Mouse (Mus musculus) monocyte, adult 5-6 weeks (primary cell): ENCODE results near the gene Mgea5. TPM values are rescaled to one million over a fixed set of nuclear protein-coding genes. Genes with fewer than 3 reads are reported as not detected.

Source experiments
- ATAC-seq: fragments of 153-309, 156-312 bp; replicated peaks from 2 replicates; pipeline ENCODE4 v1.8.0; 2017; ENCODE audit warnings: mild to moderate bottlenecking; ENCODE audit not compliant: low TSS enrichment, insufficient number of reproducible peaks, severe bottlenecking, poor library complexity, low FRiP score
- total RNA-seq: library from RNA; stranded (forward); fragments of 200-1000, 200-491, 200-594 nt; gene quantifications from 3 replicates; pipeline ENCODE4 v1.2.3, GENCODE M21; 2017

The Mgea5 gene
- total RNA-seq, 1 experiment from 2014 or later, result 301 TPM

DNA sequence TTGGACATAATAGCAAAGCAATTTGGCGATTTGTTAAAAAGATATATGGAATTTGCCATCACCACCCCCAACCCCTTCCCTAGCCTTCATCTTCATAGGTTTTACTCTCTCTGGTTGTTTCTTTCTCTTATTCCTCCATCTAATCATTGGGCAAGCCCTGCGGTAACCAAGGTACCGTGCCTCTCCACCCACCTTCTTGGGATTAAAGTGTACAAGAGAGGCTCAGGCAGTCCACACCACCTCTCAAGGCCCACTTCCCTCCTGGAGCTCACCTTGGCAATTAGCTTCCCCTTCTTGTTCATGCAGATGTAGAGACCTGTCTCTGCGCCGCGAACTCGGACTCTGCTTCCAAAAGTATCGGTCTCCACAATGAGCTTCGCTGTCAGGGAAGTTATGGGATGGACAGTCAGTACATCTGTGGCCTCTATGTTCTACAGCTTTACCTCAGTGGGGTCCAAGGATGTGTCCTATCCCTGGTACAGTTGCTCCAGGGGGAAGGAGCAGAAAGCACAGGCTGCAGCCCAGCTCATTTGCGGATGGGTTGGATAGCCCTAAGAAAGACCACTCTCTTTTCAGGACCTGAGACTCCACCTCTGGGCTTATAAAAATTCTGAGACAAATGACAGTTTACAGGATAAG lies 45.7 kb downstream of the Mgea5 start:
- no peak for ATAC-seq

DNA sequence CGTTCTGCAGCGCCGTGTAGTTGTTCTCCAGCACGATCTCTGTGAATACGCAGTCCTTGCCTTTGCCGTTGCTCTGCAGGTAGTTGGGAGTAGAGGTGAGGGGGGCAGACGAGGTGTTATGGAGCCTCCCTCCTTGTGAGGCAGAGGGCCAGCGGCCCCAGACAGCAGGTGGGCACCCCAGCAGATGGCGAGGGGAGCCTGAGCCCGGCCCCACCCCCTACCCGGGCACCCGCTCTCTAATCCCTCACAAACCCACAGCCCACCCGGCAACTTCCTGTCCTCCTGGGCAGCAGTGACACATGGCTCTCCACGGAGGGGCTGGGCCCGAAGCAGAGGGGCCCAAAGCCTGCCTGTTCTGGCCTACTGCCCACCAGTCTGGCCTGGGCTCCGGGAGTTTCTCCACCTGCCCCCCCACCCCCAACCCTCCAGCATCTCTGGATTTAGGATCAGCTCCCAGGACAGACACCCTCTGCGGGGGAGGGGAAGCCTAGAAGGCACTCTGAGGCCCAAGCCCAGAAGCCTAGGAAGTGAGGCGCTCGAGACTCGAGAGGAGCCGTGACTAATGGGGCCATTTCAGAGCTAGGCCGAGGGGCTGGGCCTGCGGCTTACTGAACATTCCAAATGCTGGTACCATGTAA lies 46.3 kb downstream of the Mgea5 start:
- ATAC-seq, result no peak

DNA sequence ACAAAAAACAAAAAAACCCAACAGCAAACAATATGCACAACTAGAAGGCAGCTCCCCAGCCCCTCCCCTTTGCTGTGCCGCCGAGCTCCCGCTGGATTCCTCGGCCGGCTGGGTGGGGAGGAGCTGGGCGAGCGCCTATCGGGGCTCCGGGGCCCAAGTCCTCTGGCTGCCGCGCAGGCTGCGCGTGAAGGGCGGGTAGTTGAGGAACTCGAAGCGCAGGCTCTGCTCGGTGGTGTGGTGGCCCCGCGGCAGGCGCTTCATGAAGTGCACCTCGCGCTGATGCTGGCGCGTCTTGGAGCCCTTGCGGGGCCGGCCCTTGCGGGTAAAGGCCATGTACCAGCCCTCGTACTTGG lies 46.8 kb downstream of the Mgea5 start:
- ATAC-seq, result no peak

DNA sequence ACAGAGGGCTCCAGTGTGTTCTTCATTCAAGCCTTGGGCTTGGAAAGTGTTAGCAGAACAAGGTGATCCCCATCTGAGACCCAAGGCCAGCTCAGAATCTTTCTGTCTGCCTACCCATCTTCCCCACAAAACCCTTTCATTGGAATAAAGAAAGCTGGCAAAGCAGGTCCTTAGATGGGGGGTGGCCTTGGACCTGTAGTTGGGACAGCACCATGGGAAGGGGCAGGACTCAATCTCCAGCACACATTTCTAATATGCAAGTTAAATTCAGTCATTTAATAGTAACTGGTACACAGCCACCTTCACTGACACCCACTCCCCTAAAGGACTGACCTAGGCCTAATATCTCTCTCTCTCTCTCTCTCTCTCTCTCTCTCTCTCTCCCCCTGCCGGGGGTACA lies 47.4 kb downstream of the Mgea5 start:
- no peak for ATAC-seq

DNA sequence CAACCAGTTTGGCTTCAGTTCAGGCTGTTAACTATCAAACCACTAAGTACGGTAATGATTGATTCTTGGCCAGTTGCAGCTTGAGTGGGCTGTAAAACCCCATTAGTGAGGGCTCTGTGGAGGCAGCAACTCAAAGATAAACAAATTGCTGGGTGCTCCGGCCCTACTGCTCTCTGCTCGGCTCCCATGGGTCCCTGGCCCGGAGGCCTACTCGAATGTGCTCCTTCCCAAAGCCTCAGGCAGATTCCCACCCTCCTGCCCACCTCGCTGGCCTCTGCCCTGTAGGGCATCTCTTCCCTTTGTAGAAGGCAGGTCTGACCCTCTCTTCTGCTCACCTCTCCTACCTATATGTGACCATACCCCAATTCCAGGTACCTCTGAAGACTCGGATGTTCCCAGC lies 48.9 kb downstream of the Mgea5 start:
- no peak for ATAC-seq

DNA sequence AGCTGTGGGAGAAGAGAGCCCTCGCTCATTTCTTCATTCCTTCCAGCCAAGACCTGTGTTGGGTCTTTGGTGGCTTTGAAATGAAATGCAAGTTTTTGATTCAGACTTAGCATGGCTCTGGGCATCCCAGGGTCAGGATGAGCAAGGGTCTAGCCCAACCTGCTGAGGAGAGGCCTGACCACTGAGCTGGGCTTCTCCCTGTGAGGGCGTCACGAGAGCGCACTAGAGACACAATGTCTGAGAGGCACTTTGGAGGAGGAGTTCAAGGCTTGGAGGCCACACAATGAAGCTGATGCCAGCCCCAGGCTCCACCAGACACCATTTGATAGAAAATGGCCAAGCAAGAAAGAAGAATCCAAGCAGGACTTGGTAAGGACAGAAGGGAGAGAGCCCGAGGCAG lies 49.4 kb downstream of the Mgea5 start:
- no peak for ATAC-seq

DNA sequence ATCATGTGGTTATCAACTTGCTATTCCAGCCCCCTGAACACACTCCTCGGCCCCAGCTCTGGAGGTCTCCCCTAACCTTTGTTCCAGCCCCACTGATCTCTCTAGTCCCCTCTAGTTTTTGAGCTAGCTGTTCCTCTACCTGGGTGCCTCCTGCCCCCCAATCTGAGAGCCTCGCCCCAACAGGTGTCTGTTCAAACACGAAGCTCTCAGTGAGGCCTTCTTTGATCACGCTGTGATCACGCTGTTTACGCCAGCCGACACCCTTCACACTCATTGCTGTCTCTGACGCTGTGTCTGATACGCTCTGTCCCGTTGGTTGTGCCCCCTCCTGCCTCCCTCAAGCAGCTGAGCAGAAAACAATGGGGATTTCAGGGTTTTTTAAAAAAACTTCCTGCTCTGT lies 50.1 kb downstream of the Mgea5 start:
- no peak for ATAC-seq

DNA sequence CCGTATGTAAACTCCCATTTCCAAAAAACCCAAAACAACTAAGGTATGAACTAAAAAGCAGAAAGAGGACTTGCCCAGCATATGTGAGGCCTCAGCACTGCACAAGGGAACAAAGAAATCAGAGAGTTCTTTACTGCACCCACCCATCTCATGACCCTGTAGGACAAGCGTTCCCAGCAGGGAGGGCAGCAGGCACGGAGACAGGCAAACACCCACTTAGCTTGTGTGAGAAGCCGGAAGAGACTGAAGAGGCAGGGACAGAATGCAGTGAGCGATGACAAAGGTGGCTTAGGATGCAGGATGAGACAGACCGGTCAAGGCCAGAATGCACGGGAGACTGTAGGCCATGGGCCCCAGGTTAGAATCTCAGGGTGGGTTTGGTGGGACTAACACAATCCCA lies 52.0 kb downstream of the Mgea5 start:
- no peak for ATAC-seq

DNA sequence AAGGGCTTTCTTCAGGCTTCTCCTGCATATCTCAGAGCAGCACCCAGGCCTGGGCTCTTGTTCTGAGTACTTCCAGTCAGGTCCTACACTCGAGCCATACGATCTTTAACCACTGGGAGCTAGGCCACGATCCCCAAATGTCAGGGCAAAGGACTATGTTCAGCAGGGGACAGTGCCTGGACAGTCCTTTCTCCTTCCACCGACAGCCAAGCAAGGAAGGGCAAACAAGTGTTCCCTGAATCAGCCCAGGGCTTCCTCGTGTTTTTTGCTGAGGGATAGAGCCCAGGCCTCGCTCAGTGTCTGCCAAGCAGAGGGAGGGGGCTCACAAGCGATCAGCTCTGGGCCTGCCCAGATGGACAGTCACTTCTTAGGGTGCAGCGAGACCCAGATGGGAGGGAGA lies 53.6 kb downstream of the Mgea5 start:
- ATAC-seq, result no peak

DNA sequence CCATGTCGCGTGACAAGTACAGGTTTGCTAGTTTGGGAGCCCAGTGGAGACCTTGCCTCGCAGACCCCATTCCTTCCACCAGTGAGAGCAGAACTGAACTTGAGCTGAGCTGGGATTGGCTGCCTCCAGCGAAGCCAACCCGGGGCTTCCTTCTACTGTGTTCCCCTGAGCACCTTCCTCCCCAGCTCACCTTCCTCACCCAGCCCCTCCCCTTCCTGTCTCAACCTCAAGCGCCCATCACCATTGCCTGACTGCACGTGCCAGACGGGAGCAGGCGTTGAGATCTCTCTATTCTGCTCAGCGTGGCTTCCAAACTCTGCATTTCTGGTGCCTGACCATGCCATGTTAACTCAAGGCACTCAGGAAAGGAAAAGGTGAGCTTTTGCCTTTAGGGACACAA lies 56.4 kb downstream of the Mgea5 start:
- ATAC-seq, result no peak

DNA sequence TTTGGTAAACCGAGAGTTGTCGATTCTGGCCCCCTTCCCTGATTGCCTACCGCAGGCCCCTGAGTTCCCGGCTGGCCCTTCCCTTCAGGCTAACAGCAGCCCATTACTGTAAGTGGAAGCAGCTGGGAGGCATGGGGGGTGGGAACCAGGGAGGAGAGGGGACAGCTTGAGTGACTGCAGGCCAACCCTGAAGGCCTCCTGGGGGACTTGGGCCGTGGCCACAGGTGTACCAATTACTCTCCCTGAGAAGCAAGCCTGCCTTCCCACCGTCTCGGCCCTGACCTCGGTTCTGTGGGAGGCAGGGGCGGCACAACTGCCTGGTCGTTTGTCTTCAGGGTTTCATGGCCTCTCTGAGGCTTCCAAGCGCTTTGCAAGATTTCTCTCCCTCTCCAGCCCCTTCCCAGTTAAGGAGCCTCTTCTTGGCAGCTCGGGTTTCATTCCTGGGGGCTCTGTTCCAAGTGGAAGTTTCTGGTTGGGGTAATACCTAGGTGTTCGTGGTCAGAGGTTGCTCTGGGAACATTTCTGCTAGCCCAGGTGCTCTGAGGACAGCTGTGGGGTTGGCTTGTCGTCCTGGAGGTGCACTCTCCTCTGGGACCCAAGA lies 57.9 kb downstream of the Mgea5 start:
- ATAC-seq, result no peak

DNA sequence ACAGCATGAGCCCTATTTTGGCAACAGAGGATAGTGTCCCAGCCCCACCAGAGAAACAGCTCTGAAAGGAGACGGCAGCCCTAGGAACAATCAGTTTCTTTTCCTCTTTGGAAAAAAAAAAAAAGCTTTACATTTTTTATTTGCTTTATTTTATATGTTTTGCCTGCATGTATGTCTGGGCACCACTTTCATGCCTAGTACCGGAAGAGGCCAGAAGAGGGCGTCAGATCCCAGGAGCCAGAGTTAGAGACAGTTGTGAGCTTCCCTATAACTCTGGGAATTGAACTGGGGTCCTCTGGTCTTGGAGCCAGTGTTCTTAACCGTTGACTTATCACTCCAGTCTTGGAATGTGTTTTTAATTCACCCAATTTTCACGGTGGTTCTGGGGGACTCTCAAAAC lies 61.4 kb downstream of the Mgea5 start:
- no peak for ATAC-seq

DNA sequence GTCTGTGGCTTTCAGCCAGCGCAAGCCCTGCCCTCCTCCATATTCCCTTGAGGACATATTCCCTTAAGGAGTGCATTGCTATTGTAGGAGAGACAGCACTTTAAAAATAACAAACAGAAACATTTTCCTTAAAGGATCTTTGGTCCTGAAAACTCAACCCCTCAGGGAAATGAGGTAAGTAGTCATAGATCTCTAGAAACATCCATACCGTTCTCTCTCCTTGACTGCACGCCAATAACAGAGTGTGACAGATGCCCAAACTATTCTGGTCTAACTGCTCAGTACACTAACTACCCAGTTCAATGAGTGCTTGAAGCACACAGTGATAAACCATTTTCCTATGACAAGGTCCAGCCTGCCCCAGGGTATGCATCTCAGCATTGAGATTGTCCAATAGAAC lies 65.4 kb downstream of the Mgea5 start:
- ATAC-seq, result no peak

DNA sequence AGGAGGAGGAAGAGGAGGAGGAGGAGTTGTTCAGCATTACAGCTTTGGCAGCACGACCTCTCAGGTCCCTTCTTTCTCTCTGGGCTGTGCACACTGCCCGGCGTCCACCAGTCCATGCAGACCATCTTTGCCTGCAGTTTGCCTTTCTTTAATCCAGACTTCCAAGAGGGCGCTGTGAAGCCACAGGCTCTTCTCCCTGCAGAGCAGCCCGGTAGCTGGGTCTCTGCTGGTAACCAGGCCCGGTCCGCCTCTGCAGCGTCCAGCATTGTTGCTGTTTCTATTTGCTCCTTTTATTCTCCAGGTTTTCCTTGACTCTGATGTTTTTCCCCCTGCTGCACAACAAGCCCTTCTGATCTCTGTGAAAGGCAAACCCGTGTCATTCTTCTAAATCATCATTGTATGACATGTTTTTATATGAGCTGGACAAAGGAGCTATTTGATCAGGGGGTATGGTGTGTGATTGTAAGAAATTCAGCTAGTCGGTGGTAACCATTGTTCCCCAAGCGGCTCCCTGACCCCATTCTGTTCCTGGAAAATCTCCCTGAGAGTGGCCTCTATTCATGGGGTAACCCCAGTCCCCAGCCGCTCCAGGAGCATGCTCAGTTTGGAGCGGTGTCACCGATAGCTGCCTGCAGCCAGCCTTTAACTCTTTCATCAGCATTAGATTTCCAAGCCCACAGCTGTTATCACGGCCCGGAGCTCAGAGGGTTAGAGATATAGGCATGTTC lies 66.0 kb downstream of the Mgea5 start:
- no peak for ATAC-seq

DNA sequence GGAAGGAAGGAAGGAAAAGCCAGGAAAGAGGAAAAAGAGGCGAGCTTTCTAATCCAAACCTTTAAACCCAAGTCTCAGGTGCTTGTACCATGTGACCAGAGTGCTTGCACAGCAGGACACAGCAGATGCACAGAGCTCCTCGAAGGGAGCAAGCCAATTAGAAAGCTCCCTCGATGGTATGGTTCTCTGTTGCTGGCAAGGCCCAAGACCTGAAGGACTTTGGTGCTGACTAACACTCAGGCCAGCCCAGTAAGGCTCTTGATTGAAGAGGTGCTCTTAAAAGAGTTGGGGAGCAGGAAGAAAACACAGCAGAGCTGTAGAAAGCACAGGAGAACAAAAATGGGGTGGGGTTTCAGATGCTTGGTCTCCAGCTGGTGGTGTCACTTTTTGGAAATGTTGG lies 74.9 kb downstream of the Mgea5 start:
- no peak for ATAC-seq

Other genes starting within 250 kb of the Mgea5 start
- gene Poll, start 223.3 kb downstream of the Mgea5 start, total RNA-seq, result 4.7 to 6.3 TPM (median 5.7 TPM) in 3 replicates
- 16.6 to 18.7 TPM (median 16.9 TPM) in 3 replicates for gene Gm17018, start 223.2 kb downstream of the Mgea5 start, total RNA-seq
- gene Fbxw4, start 123.5 kb downstream of the Mgea5 start, total RNA-seq, result 14.7 to 30.1 TPM (median 15.2 TPM) in 3 replicates
- not detected in 3 replicates for gene Fgf8, start 40.9 kb downstream of the Mgea5 start, total RNA-seq
- 33.8 to 73.5 TPM (median 54.3 TPM) in 3 replicates for gene Npm3, start 34.2 kb downstream of the Mgea5 start, total RNA-seq
- gene Kcnip2, start 32.2 kb upstream of the Mgea5 start, total RNA-seq, result not detected in 3 replicates
- 7.5 to 16.0 TPM (median 11.5 TPM) in 3 replicates for gene Armh3, start 214.7 kb upstream of the Mgea5 start, total RNA-seq
- 4.3 to 14.7 TPM (median 6.0 TPM) in 3 replicates for gene Hps6, start 219.7 kb upstream of the Mgea5 start, total RNA-seq